Mouse (Mus musculus): ENCODE results near the gene Trim27.

DNA sequence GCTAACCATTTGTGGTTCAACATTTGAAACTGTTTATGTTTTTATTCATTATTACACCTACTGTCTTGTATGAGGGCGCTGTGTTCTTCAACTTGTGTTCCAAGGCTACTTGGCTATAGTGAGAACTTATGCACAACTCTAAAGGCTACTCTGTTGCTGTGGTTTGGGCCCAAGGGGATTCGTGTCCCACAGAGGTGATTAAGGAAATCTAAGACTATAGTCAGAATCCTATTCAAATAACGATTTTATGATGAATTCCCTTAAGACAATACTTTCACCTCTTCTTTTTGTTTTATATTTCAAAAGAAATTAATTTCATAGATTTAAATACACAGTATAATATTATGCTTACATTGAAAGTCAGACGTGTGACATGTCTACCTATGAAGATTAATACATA lies 33.5 kb upstream of the Trim27 start, which contains the start of gene Olfr1368:
- TF ChIP-seq CTCF (conservative IDR thresholded peaks at IDR 0.05; ENCODE audit: low read length) (no peak), POU5F1 (IDR thresholded peaks at IDR 0.05; ENCODE audit: borderline replicate concordance, low read length) (no peak), NANOG (IDR thresholded peaks at IDR 0.05; ENCODE audit: borderline replicate concordance, low read length) (no peak)

All from E14TG2a.4 (cell line).